Mouse (Mus musculus) testis, adult 2 months (tissue): Measurements from ENCODE around the gene Lyst.

ENCODE experiments used
- CTCF ChIP-seq: fragments of 200-500 bp; IDR thresholded peaks from 2 replicates; pipeline ENCODE4 v1.5.1; 2012; ENCODE audit warnings: low read depth, mild to moderate bottlenecking, inconsistent platforms, low read length, moderate library complexity; ENCODE audit not compliant: control insufficient read depth, insufficient read depth, insufficient replicate concordance
- POLR2A ChIP-seq: fragments of 200-500 bp; IDR thresholded peaks from 2 replicates; pipeline ENCODE4 v1.6.1; 2012; ENCODE audit warnings: low read depth, mild to moderate bottlenecking, inconsistent platforms, low read length, moderate library complexity; ENCODE audit not compliant: control insufficient read depth

- no peak for TF ChIP-seq CTCF
- no peak for TF ChIP-seq POLR2A
Measured at GRCm38 (mm10) chr13:13567640-13568039, 22.6 kb upstream of the Lyst start.
